8 mouse cellular contexts compared by ENCODE assay signal in the genomic region with DNA sequence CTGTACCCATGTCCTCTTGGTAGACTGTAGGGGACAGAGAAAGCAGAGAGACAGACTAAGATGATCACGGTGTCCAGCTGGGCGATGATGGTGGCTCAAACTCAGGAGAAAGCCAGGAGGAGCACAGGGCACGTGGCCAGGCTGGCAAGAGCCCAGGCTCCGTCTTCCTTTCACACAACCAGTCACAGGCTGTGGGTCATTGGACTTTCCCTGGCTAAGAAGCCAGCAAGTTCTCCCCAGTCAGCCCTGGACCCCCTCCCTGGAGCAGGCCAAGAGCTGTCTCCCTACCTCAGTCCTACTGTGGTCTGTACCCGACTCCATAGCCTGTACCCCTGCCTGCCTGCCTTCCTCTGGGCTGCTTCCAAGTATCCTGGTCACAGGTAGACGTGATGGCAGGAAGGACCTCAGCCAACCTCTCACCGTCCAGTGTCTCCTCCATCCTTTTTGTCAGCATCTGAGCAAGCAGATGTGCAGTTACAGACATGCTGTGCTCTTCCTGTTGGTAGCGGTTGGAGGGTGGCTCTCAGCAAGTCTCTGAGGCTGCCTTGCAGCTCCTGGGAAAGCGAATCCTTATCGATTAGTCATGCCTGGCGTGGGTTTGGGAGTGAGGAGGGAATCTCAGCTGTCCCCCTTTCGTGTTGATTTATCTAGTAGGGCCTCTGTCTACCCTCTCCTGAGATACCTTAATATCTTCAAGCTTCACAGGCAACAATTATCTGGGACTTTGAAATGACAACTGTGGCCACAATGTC.
DNase-seq lines count a peak whose midpoint lies in the region; ATAC-seq and TF ChIP-seq lines count a peak whose summit lies in the region.
"Had no signal": no experiment of that assay in that cellular context is flagged by ENCODE, and none has a peak within 500 bp of the region (broad histone marks: within the 10 kb centered on the region; RNA-seq: fewer than 3 reads in every experiment).

No protein-coding gene starts in this region.

- ATAC-seq in kidney, postnatal 0 days (replicated peaks; ENCODE audit: low FRiP score, low read depth): no peak
- ATAC-seq in stomach, embryonic 16.5 days (ENCODE audit: insufficient read depth, low FRiP score): no peak

- no peak for TF ChIP-seq CTCF in left cerebral cortex, adult 2 months (IDR thresholded peaks at IDR 0.05)
- no peak for TF ChIP-seq CTCF in kidney, postnatal 0 days (IDR thresholded peaks at IDR 0.05; ENCODE audit: low read depth)

- 61% methylated on average over 12 of the region's 12 CpGs for WGBS in kidney, postnatal 0 days
- 71% methylated on average over 12 of the region's 12 CpGs for WGBS in stomach, embryonic 16.5 days

- DNase-seq in left cerebral cortex, adult 2 months (ENCODE audit: extremely low spot score in 1 of 2, low spot score in 2 of 2): no peak
- no peak for DNase-seq in left cerebral cortex, adult 11 months (ENCODE audit: low spot score)
- DNase-seq in NIH3T3 (ENCODE audit: low read depth): peak; percentile 74
- peak; percentile 74 for DNase-seq in brain, adult 2 months (ENCODE audit: low read depth, low spot score)
- DNase-seq in kidney, postnatal 0 days (ENCODE audit: low spot score): peak; percentile 47
- no peak for DNase-seq in thymus, postnatal 4 days

- H3K27ac ChIP-seq in left cerebral cortex, adult 2 months: peak overlapping the region; percentile 12; the same call in 1 of the 2 replicates
- H3K27ac ChIP-seq in kidney, postnatal 0 days: no peak overlapping the region
- peak overlapping the region; percentile 23; the same call in 1 of the 2 replicates for H3K27ac ChIP-seq in stomach, embryonic 16.5 days (ENCODE audit: low read length)
- H3K27ac ChIP-seq: embryonic facial prominence, embryonic 15.5 days had no signal

- no peak overlapping the region for H3K4me2 ChIP-seq in kidney, postnatal 0 days (ENCODE audit: low read length)
- no peak overlapping the region for H3K4me2 ChIP-seq in stomach, embryonic 16.5 days (ENCODE audit: low read depth, low read length)
- H3K4me2 ChIP-seq: embryonic facial prominence, embryonic 15.5 days had no signal

- intact Hi-C loops in left cerebral cortex, adult 2 months (cut with DNase I): no loop called here

- H3K27me3 ChIP-seq in kidney, postnatal 0 days (ENCODE audit: insufficient read depth, low read length): no peaks in the 10 kb centered on the region
- no peaks in the 10 kb centered on the region for H3K27me3 ChIP-seq in stomach, embryonic 16.5 days (ENCODE audit: control insufficient read depth, insufficient read depth, low read length)
- H3K27me3 ChIP-seq: embryonic facial prominence, embryonic 15.5 days had no signal

- no peak overlapping the region for H3K9ac ChIP-seq in kidney, postnatal 0 days (ENCODE audit: low read depth, low read length)
- H3K9ac ChIP-seq in stomach, embryonic 16.5 days (ENCODE audit: low read length): peak overlapping the region; percentile 48; the same call in 1 of the 2 replicates
- H3K9ac ChIP-seq: embryonic facial prominence, embryonic 15.5 days had no signal

- no peak overlapping the region for H3K4me3 ChIP-seq in left cerebral cortex, adult 2 months
- H3K4me3 ChIP-seq in kidney, postnatal 0 days (replicated peaks; ENCODE audit: low read depth, low read length): no peak overlapping the region
- no peak overlapping the region for H3K4me3 ChIP-seq in stomach, embryonic 16.5 days (replicated peaks; ENCODE audit: low read length)
- H3K4me3 ChIP-seq: embryonic facial prominence, embryonic 15.5 days had no signal

- no peaks in the 10 kb centered on the region for H3K9me3 ChIP-seq in kidney, postnatal 0 days (replicated peaks; ENCODE audit: low read length)
- no peaks in the 10 kb centered on the region for H3K9me3 ChIP-seq in stomach, embryonic 16.5 days (replicated peaks; ENCODE audit: control insufficient read depth, low read length)
- H3K9me3 ChIP-seq: embryonic facial prominence, embryonic 15.5 days had no signal

- H3K36me3 ChIP-seq in kidney, postnatal 0 days (ENCODE audit: insufficient read depth, low read length): no peaks in the 10 kb centered on the region
- no peaks in the 10 kb centered on the region for H3K36me3 ChIP-seq in stomach, embryonic 16.5 days (ENCODE audit: control insufficient read depth, insufficient read depth, low read length)
- H3K36me3 ChIP-seq: embryonic facial prominence, embryonic 15.5 days had no signal

- H3K4me1 ChIP-seq in kidney, postnatal 0 days (replicated peaks; ENCODE audit: insufficient read depth, low read length): no peaks in the 10 kb centered on the region
- H3K4me1 ChIP-seq in stomach, embryonic 16.5 days (ENCODE audit: control insufficient read depth, insufficient read depth, low read length): peaks cover 17% of the 10 kb centered on the region; the same call in 1 of the 2 replicates

Comparison
In these comparisons a context has a peak if more than half of its experiments do, and no peak if none do; other contexts are left out.
1. DNase-seq: peak in NIH3T3 (single experiment), brain, adult 2 months (single experiment) and kidney, postnatal 0 days (single experiment); none in left cerebral cortex, adult 2 months (0 of 2), left cerebral cortex, adult 11 months (single experiment) and thymus, postnatal 4 days (single experiment).